ENCODE assay signal across 22 mouse cellular contexts in genomic region chr1:176080969-176081368, GRCm38 (mm10).
"Had no signal": no experiment of that assay in that cellular context is flagged by ENCODE, and none has a peak within 500 bp of the region (broad histone marks: within the 10 kb centered on the region; RNA-seq: fewer than 3 reads in every experiment).

No protein-coding gene starts in this region.

- H3K36me3 ChIP-seq: limb, embryonic 10.5 days; limb, embryonic 13.5 days; liver, embryonic 12.5 days; liver, embryonic 15.5 days; lung, embryonic 15.5 days; midbrain, embryonic 12.5 days; stomach, embryonic 15.5 days had no signal

- H3K4me2 ChIP-seq: limb, embryonic 13.5 days; liver, embryonic 12.5 days; liver, embryonic 15.5 days; lung, embryonic 15.5 days; midbrain, embryonic 12.5 days; stomach, embryonic 15.5 days had no signal

- H3K27me3 ChIP-seq: limb, embryonic 13.5 days; liver, embryonic 12.5 days; liver, embryonic 15.5 days; lung, embryonic 15.5 days; megakaryocyte, embryonic 14.5 days; midbrain, embryonic 12.5 days; stomach, embryonic 15.5 days had no signal

- ATAC-seq: intestine, postnatal 0 days; liver, embryonic 12.5 days had no signal

- H3K27ac ChIP-seq: kidney, postnatal 0 days; layer of hippocampus, adult 2 months; limb, embryonic 10.5 days; limb, embryonic 13.5 days; liver, embryonic 12.5 days; liver, embryonic 15.5 days; lung, embryonic 15.5 days; midbrain, embryonic 12.5 days; stomach, embryonic 15.5 days had no signal

- H3K4me1 ChIP-seq: liver, embryonic 12.5 days; liver, embryonic 15.5 days; lung, embryonic 15.5 days; stomach, embryonic 15.5 days had no signal

- DNase-seq: kidney, adult 2 months; kidney, postnatal 25 days; layer of hippocampus, adult 9-11 months; liver; lung, adult 18-20 months; lung, postnatal 10 days; lung, postnatal 36 days; retina, postnatal 1 day; right cerebral cortex, postnatal 25 days; spleen, adult 18-20 months; thymus, postnatal 25 days had no signal

- H3K9me3 ChIP-seq: limb, embryonic 10.5 days; limb, embryonic 13.5 days; liver, embryonic 12.5 days; liver, embryonic 15.5 days; lung, embryonic 15.5 days; megakaryocyte, embryonic 14.5 days; midbrain, embryonic 12.5 days; stomach, embryonic 15.5 days had no signal

- H3K9ac ChIP-seq: limb, embryonic 13.5 days; liver, embryonic 12.5 days; liver, embryonic 15.5 days; lung, embryonic 15.5 days; midbrain, embryonic 12.5 days; stomach, embryonic 15.5 days had no signal

- H3K4me3 ChIP-seq: layer of hippocampus, adult 2 months; limb, embryonic 10.5 days; limb, embryonic 13.5 days; liver, embryonic 12.5 days; liver, embryonic 15.5 days; lung, embryonic 15.5 days; megakaryocyte, embryonic 14.5 days; midbrain, embryonic 12.5 days; stomach, embryonic 15.5 days had no signal
